Mouse (Mus musculus) T-cell, adult 66 days (primary cell): ENCODE measurements around the gene Tnfrsf8. TPM values are rescaled to one million over a fixed set of nuclear protein-coding genes. Genes with fewer than 3 reads are reported as not detected.

Experiments used
- total RNA-seq, 2 experiments: library from RNA; stranded (reverse); gene quantifications; 3 replicates in 1 of 2; 4 replicates in 1 of 2; pipeline ENCODE4 v1.2.4; 2023

Tnfrsf8 gene
- total RNA-seq: under 1 TPM; 0.79 to 0.86 TPM

GRCm38 (mm10) chr4:145314836-145315467 is at the start of gene Tnfrsf8:
Gene Tnfrsf8 (minus strand): TSS chr4:145315164.

DNA sequence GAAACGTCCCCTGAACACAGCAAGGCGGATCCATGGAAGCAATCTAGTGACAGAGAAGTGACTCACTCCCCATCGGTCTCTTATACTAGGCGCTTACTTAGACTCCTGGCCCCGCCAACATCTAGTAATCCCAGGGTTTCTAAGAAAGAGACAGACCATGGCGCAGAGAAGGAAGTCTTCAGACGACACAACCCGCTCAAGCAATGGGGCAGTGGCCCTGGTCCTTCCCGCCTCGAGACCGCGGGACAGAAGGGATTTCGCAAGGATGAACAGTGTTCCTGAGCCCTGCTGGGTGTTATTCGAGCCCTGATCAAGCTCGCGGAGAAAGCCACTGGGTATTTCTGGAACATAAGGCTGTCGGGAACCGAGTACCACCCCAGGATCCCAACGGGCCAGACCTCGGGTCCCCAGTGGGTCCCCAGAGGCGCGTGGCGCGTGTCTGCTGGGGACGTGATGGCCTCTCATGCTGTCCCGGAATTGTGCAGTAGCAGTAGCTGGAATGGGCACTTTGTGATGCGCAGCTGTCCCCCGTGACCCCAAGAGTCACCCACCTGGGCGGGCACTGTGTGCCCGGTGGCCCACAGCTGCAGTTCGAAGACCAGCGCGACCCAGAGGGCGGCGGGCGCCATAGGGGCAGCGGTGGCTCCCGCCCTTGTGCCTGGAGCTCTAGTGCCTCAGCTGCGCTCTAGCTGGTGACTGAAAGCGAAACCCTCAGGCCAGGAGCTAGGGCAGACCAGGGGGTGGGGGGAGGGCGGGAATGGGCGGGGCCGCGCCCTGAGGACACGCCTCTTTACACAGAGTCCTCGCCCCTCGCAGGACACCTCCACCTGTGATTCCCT is 68.6 kb downstream of the Tnfrsf8 start, which contains the start of gene Tnfrsf1b:
Gene Tnfrsf1b (minus strand): TSS at position 698 of the 839 bp plus-strand sequence.

Other genes with a start within 250 kb of the Tnfrsf8 start
- gene Vps13d, start 120.2 kb downstream of the Tnfrsf8 start, total RNA-seq: 10 to 100 TPM; 62.9 to 66.6 TPM
- gene Tnfrsf1b, start 68.3 kb downstream of the Tnfrsf8 start, total RNA-seq: 10 to 100 TPM; 30.3 to 33.6 TPM
- gene Zfp990, start 195.6 kb upstream of the Tnfrsf8 start, total RNA-seq: 1 to 10 TPM; 2.9 to 4.0 TPM